Mouse (Mus musculus): Measurements from ENCODE around the gene Hnrnpll.

DNA sequence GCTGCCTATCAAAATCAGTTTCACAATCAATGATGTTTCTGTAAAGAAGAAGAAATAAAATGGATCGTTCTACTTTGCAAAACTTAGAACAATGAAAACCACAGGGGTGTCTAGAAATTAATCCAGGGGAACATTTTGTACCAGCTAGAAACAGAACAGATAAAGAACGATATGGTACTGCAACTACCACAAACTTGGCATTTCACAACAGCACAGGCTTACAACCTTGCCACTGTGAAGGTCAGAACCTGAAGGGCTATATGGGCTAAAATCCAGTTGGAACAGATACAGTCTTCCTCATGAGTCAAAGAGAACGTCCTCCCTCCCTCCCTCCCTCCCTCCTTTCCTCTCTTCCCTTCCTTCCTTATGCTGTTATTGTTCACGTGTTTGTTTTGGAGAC lies 28.4 kb upstream of the Hnrnpll start:
- TF ChIP-seq GATA1 (IDR thresholded peaks at IDR 0.05; ENCODE audit: borderline replicate concordance, low read length) (no peak), FLI1 (IDR thresholded peaks at IDR 0.05; ENCODE audit: low read length) (no peak)

Measured in megakaryocyte, embryonic 14.5 days (primary cell).